Mouse (Mus musculus): Measurements from ENCODE around the gene Tgfbr2. TPM values are rescaled to one million over a fixed set of nuclear protein-coding genes. Genes with fewer than 3 reads are reported as not detected.

The Tgfbr2 gene
- polyA plus RNA-seq, 1 experiment from 2014 or later, result 7.2 TPM

- Histone ChIP-seq H3K27me3 (replicated peaks) (no peaks in the 10 kb centered on the region), H3K36me3 (no peaks in the 10 kb centered on the region), H3K4me3 (replicated peaks) (no peak overlapping the region), H3K4me1 (no peaks in the 10 kb centered on the region), H3K9me3 (replicated peaks) (no peaks in the 10 kb centered on the region), H3K9ac (replicated peaks) (no peak overlapping the region), H3K27ac (replicated peaks) (no peak overlapping the region), H3K4me2 (no peak overlapping the region)
- ATAC-seq (ENCODE audit: low FRiP score), result no peak
- whole genome bisulfite sequencing, result 84% methylated on average over 2 of the region's 2 CpGs
Observed at GRCm38 (mm10) chr9:116128311-116128710, 46.8 kb downstream of the Tgfbr2 start.

DNA sequence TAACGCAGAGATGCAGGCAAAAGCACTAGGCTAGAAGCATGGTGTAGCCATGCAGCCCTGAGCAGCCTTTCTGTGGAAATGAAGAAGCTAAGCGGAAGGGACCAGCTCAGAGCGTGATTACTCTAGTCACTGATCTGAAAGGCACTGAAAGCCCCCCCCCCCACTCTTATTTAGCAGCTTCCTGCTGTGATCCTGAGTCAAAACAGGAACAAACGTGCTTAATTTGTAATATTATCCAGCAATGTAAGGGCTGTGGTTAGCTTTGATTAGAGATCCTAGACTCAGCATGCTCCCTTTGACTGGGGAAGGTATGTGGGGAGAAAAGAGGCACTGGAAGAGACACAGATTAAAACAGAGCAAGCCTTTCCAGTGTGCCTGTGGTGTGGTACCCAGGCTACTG is 48.7 kb downstream of the Tgfbr2 start:
- Histone ChIP-seq H3K4me2 (no peak overlapping the region), H3K9ac (replicated peaks) (no peak overlapping the region), H3K9me3 (replicated peaks) (no peaks in the 10 kb centered on the region), H3K4me1 (peaks cover 6% of the 10 kb centered on the region; the same call in 1 of the 2 replicates), H3K4me3 (replicated peaks) (no peak overlapping the region), H3K27ac (replicated peaks) (no peak overlapping the region), H3K27me3 (replicated peaks) (no peaks in the 10 kb centered on the region), H3K36me3 (no peaks in the 10 kb centered on the region)
- ATAC-seq (ENCODE audit: low FRiP score), result no peak
- 52% methylated on average over 4 of the region's 4 CpGs for WGBS

DNA sequence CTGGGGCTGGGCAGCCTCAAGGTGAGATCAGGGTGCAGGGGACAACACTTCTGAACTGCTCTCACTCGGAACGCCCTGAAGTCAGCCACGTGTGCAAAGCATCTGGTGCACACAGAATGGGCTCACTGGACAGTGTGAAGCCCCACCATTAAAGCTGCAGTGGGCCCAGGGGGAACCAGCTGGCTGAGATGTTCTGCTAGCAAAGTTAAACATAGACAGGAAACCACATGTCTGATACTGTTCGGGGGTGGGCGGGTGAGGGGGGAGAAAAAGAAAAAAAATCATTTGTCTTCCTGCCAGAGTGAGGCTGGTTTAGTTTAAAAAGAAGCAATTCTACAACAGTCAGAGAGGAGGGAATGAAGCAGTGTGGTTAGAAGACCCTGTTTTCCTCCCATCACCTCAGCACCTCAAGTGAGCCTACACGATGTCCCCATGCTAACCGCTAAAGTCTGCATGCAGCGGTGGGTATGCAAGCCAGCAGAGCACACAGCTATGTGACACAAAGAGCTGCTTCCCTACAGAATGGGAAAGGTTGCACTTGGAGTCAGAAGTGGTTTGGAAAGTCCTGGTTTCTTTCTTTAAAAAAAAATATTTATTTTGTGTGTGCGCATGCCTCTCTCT is 52.1 kb downstream of the Tgfbr2 start:
- Histone ChIP-seq H3K9ac (replicated peaks) (no peak overlapping the region), H3K27ac (replicated peaks) (no peak overlapping the region; the same call in none of the 2 replicates), H3K27me3 (replicated peaks) (no peaks in the 10 kb centered on the region), H3K4me2 (no peak overlapping the region), H3K9me3 (replicated peaks) (no peaks in the 10 kb centered on the region), H3K4me3 (replicated peaks) (no peak overlapping the region), H3K4me1 (peaks cover 9% of the 10 kb centered on the region), H3K36me3 (no peaks in the 10 kb centered on the region)
- ATAC-seq (ENCODE audit: low FRiP score), result no peak
- WGBS, result 68% methylated on average over 9 of the region's 9 CpGs

DNA sequence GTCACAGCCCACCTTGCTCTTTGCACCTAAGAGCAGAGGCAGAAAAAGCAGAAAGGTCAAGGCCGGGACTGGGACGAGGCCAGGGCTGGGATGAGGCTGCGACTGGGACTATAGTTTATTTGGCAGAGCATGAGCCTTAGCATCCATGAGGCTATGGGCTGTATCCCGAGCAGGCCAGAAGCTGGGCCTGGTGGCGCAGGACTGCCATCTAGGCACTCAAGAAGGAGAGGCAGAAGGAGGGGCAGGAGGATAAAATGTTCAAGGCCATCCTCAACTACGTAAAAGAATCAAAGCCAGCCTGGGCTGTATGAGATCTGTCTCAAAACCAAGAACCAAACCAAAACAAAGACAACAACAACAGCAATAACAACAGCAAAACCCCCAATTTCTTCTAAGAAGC is 52.6 kb downstream of the Tgfbr2 start:
- ATAC-seq (ENCODE audit: low FRiP score), result no peak
- H3K9ac ChIP-seq (replicated peaks), result no peak overlapping the region
- WGBS, result 85% methylated on average over 6 of the region's 6 CpGs
- no peak overlapping the region; the same call in 1 of the 2 replicates for H3K27ac ChIP-seq (replicated peaks)
- no peaks in the 10 kb centered on the region for H3K9me3 ChIP-seq (replicated peaks)
- H3K4me3 ChIP-seq (replicated peaks), result no peak overlapping the region
- H3K36me3 ChIP-seq, result no peaks in the 10 kb centered on the region
- H3K27me3 ChIP-seq (replicated peaks), result no peaks in the 10 kb centered on the region
- H3K4me1 ChIP-seq, result peaks cover 9% of the 10 kb centered on the region
- H3K4me2 ChIP-seq, result no peak overlapping the region

DNA sequence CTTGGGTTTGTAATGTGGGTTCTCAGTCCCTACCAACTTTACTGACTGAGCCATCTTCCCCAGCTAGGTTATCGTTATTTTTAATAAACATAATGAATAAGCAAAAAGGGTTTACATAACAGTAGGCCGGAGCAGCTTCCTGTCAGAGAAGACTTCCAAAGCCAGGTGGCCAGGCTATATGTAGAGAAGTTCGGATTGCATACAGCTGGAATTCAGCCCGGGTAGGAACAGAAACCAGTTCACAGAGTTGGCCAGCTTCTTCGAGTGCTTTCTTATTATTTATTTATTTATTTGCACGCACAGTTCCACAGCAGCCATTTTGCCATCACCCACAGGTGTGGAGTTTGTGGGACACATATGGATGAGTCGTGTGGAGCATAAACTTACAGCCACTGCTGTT is 53.7 kb downstream of the Tgfbr2 start:
- H3K4me3 ChIP-seq (replicated peaks), result no peak overlapping the region
- 86% methylated on average over 7 of the region's 7 CpGs for WGBS
- no peaks in the 10 kb centered on the region for H3K36me3 ChIP-seq
- no peak overlapping the region for H3K27ac ChIP-seq (replicated peaks)
- no peaks in the 10 kb centered on the region for H3K9me3 ChIP-seq (replicated peaks)
- no peak for ATAC-seq (ENCODE audit: low FRiP score)
- no peaks in the 10 kb centered on the region for H3K27me3 ChIP-seq (replicated peaks)
- H3K4me1 ChIP-seq, result peaks cover 9% of the 10 kb centered on the region
- H3K9ac ChIP-seq (replicated peaks), result no peak overlapping the region
- H3K4me2 ChIP-seq, result no peak overlapping the region

- Histone ChIP-seq H3K4me2 (no peak overlapping the region), H3K9me3 (replicated peaks) (no peaks in the 10 kb centered on the region), H3K27me3 (replicated peaks) (no peaks in the 10 kb centered on the region), H3K9ac (replicated peaks) (no peak overlapping the region), H3K36me3 (no peaks in the 10 kb centered on the region), H3K4me3 (replicated peaks) (no peak overlapping the region), H3K27ac (replicated peaks) (no peak overlapping the region), H3K4me1 (peaks cover 9% of the 10 kb centered on the region)
- ATAC-seq (ENCODE audit: low FRiP score), result no peak
- WGBS, result 85% methylated on average over 7 of the region's 7 CpGs
Observed at GRCm38 (mm10) chr9:116119990-116120389, 55.2 kb downstream of the Tgfbr2 start.

GRCm38 (mm10) chr9:116118332-116118872 is 56.8 kb downstream of the Tgfbr2 start:
- Histone ChIP-seq H3K4me1 (peaks cover 9% of the 10 kb centered on the region), H3K27ac (replicated peaks) (no peak overlapping the region), H3K27me3 (replicated peaks) (no peaks in the 10 kb centered on the region), H3K4me2 (no peak overlapping the region), H3K4me3 (replicated peaks) (no peak overlapping the region), H3K9ac (replicated peaks) (no peak overlapping the region), H3K9me3 (replicated peaks) (no peaks in the 10 kb centered on the region), H3K36me3 (no peaks in the 10 kb centered on the region)
- WGBS, result 58% methylated on average over 8 of the region's 8 CpGs
- no peak for ATAC-seq (ENCODE audit: low FRiP score)

DNA sequence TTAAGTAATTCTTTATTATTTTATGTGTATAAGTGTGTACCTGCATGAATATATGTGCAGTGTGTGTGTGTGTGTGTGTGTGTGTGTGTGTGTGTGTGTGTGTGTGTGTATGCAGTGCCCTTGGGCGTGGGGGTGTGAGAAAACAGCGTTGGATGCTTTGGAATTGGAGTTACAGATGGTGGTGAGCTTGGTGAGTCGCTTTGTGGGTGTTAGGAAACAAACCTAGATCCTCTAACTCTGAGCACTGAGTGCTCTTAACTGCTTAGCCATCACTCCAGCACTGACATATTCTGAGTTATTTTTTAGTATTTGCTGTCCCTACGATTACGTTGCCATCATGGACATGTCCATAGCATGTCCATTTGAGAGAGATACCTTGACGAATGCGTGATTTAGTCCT is 59.3 kb downstream of the Tgfbr2 start:
- Histone ChIP-seq H3K4me3 (replicated peaks) (no peak overlapping the region), H3K4me2 (no peak overlapping the region), H3K9ac (replicated peaks) (no peak overlapping the region), H3K27me3 (replicated peaks) (no peaks in the 10 kb centered on the region), H3K36me3 (no peaks in the 10 kb centered on the region), H3K27ac (replicated peaks) (no peak overlapping the region), H3K9me3 (replicated peaks) (no peaks in the 10 kb centered on the region), H3K4me1 (peaks cover 3% of the 10 kb centered on the region; the same call in 1 of the 2 replicates)
- WGBS, result 94% methylated on average over 7 of the region's 7 CpGs
- no peak for ATAC-seq (ENCODE audit: low FRiP score)

GRCm38 (mm10) chr9:116114339-116114738 is 60.8 kb downstream of the Tgfbr2 start:
- Histone ChIP-seq H3K4me2 (no peak overlapping the region), H3K27ac (replicated peaks) (no peak overlapping the region), H3K4me1 (peaks cover 3% of the 10 kb centered on the region; the same call in 1 of the 2 replicates), H3K4me3 (replicated peaks) (no peak overlapping the region), H3K36me3 (0 out of 2 replicates have a peak, but pooled peaks cover 4% of the 10 kb centered on the region), H3K9me3 (replicated peaks) (no peaks in the 10 kb centered on the region), H3K27me3 (replicated peaks) (no peaks in the 10 kb centered on the region), H3K9ac (replicated peaks) (no peak overlapping the region)
- no peak for ATAC-seq (ENCODE audit: low FRiP score)
- WGBS, result 60% methylated on average over 4 of the region's 4 CpGs

DNA sequence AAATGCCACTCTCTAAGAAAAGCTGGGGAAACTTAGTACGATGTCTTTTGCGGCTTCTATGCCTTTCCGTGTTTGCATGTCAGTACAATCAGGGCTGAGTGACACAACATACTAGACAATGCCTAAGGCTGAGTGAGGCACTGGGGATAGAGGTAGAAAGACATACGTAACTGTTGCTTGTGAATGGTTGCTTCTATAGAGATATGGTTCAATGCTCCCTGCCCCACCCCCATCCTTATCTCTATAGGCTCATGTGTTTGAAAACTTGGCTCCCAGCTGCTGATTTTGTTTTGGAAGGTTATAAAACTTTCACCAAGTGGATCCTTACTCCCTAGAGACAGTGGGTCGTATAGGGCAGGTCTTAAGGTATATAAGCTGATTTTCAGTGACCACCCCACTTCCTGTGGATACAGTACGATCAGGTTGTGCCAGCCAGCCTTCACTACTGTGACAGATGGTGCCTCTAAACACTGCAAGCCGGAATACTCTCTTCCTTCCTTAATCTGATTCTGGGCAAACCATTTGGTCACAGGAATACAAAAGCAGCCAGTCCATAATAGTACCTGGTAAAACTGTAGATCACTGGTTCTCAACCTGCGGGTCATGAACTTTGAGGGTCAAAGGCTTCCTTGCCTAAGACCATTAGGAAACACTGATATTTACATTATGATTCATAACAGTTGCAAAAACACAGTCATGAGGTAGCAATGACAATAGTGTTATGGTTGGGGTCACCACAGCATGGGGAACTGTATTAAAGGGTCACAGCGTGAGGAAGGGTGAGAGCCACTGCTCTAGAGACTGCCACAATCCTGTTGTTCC is 63.8 kb downstream of the Tgfbr2 start:
- H3K36me3 ChIP-seq, result 0 out of 2 replicates have a peak, but pooled peaks cover 5% of the 10 kb centered on the region
- no peaks in the 10 kb centered on the region for H3K4me1 ChIP-seq
- 88% methylated on average over 9 of the region's 9 CpGs for WGBS
- H3K4me3 ChIP-seq (replicated peaks), result no peak overlapping the region
- H3K27me3 ChIP-seq (replicated peaks), result no peaks in the 10 kb centered on the region
- ATAC-seq (ENCODE audit: low FRiP score), result no peak
- H3K9ac ChIP-seq (replicated peaks), result no peak overlapping the region
- no peak overlapping the region for H3K27ac ChIP-seq (replicated peaks)
- no peak overlapping the region for H3K4me2 ChIP-seq
- no peaks in the 10 kb centered on the region for H3K9me3 ChIP-seq (replicated peaks)

GRCm38 (mm10) chr9:116108729-116109128 is 66.4 kb downstream of the Tgfbr2 start:
- Histone ChIP-seq H3K4me3 (replicated peaks) (no peak overlapping the region), H3K4me1 (no peaks in the 10 kb centered on the region), H3K9me3 (replicated peaks) (no peaks in the 10 kb centered on the region), H3K9ac (replicated peaks) (no peak overlapping the region), H3K36me3 (0 out of 2 replicates have a peak, but pooled peaks cover 5% of the 10 kb centered on the region), H3K27me3 (replicated peaks) (no peaks in the 10 kb centered on the region), H3K4me2 (no peak overlapping the region), H3K27ac (replicated peaks) (no peak overlapping the region)
- WGBS, result 89% methylated on average over 2 of the region's 2 CpGs
- ATAC-seq (ENCODE audit: low FRiP score), result no peak

GRCm38 (mm10) chr9:116104770-116105169 is 70.4 kb downstream of the Tgfbr2 start:
- WGBS, result 95% methylated on average over 17 of the region's 17 CpGs

More at GRCm38 (mm10) chr9:116104770-116105169, 70.4 kb downstream of the Tgfbr2 start:
- no peak overlapping the region for H3K4me3 ChIP-seq (replicated peaks)
- no peaks in the 10 kb centered on the region for H3K4me1 ChIP-seq
- H3K9me3 ChIP-seq (replicated peaks), result no peaks in the 10 kb centered on the region
- H3K27ac ChIP-seq (replicated peaks), result no peak overlapping the region
- H3K4me2 ChIP-seq, result no peak overlapping the region
- H3K36me3 ChIP-seq, result 0 out of 2 replicates have a peak, but pooled peaks cover 5% of the 10 kb centered on the region
- ATAC-seq (ENCODE audit: low FRiP score), result no peak
- no peak overlapping the region for H3K9ac ChIP-seq (replicated peaks)
- H3K27me3 ChIP-seq (replicated peaks), result no peaks in the 10 kb centered on the region
